ENCODE assay signal across 9 mouse cellular contexts in genomic region chrX:18254767-18255166, GRCm38 (mm10).
DNase-seq lines count a peak whose midpoint lies in the region; ATAC-seq and TF ChIP-seq lines count a peak whose summit lies in the region.
"Had no signal": no experiment of that assay in that cellular context is flagged by ENCODE, and none has a peak within 500 bp of the region (broad histone marks: within the 10 kb centered on the region; RNA-seq: fewer than 3 reads in every experiment).

No protein-coding gene starts in this region.

- no peak for ATAC-seq in liver, embryonic 11.5 days (replicated peaks; ENCODE audit: low FRiP score)
- ATAC-seq in midbrain, embryonic 13.5 days: 0 out of 2 replicates have a peak, but pooled peaks have one; percentile 58
- no peak; the same call in 1 of the 2 replicates for ATAC-seq in erythroid progenitor cell, adult 5-6 weeks (replicated peaks; ENCODE audit: low FRiP score, poor library complexity, severe bottlenecking)

- DNase-seq in liver, adult 2 months (ENCODE audit: extremely low read depth, low read depth, low spot score): peak; percentile 75
- DNase-seq in liver, embryonic 11.5 days (ENCODE audit: low spot score): no peak
- peak; percentile 78 for DNase-seq in NIH3T3 (ENCODE audit: low read depth)
- DNase-seq in cerebellum, postnatal 25 days: peak; percentile 41 to 50
- peak; percentile 58 to 69 for DNase-seq in heart, postnatal 10 days
- peak; percentile 29 for DNase-seq in layer of hippocampus, adult 9-11 months

- no peaks in the 10 kb centered on the region for H3K79me2 ChIP-seq in liver, adult 2 months (ENCODE audit: control insufficient read depth, insufficient read depth, low read length)

- no peak overlapping the region for H3K9ac ChIP-seq in liver, adult 2 months (ENCODE audit: low read depth, low read length)
- no peak overlapping the region for H3K9ac ChIP-seq in liver, embryonic 11.5 days (ENCODE audit: low read depth, low read length)
- no peak overlapping the region for H3K9ac ChIP-seq in midbrain, embryonic 13.5 days (replicated peaks)
- H3K9ac ChIP-seq: embryonic facial prominence, embryonic 15.5 days had no signal

- TF ChIP-seq POLR2A in liver, adult 2 months (IDR thresholded peaks at IDR 0.05; ENCODE audit: extremely low read depth, insufficient read depth, low read length): no peak

- H3K36me3 ChIP-seq in liver, adult 2 months (ENCODE audit: control insufficient read depth, insufficient read depth, low read length): peaks cover 11% of the 10 kb centered on the region; the same call in 1 of the 2 replicates
- H3K36me3 ChIP-seq in liver, embryonic 11.5 days (ENCODE audit: control insufficient read depth, insufficient read depth, low read length): peaks cover 8% of the 10 kb centered on the region; the same call in 1 of the 2 replicates
- peaks cover 22% of the 10 kb centered on the region for H3K36me3 ChIP-seq in midbrain, embryonic 13.5 days

- no peak overlapping the region for H3K4me2 ChIP-seq in liver, embryonic 11.5 days
- no peak overlapping the region for H3K4me2 ChIP-seq in midbrain, embryonic 13.5 days (replicated peaks)
- H3K4me2 ChIP-seq: embryonic facial prominence, embryonic 15.5 days had no signal

- WGBS in liver, adult 2 months: 4% methylated on average over 4 of the region's 4 CpGs
- WGBS in liver, embryonic 11.5 days: 54% methylated on average over 4 of the region's 4 CpGs
- 55% methylated on average over 4 of the region's 4 CpGs for WGBS in midbrain, embryonic 13.5 days

- peak; percentile 9; the same call in 1 of the 2 replicates for TF ChIP-seq CTCF in liver, adult 2 months (IDR thresholded peaks at IDR 0.05; ENCODE audit: low read depth, low read length)

- intact Hi-C loops in heart, postnatal 10 days (cut with DNase I): loop anchor here (2.0 to 10.0 kb wide), 2 partner anchors 92 to 1360 kb away; partner anchors contain the start of gene Kdm6a

- no peaks in the 10 kb centered on the region for H3K9me3 ChIP-seq in liver, embryonic 11.5 days (ENCODE audit: control insufficient read depth, low read length)
- no peaks in the 10 kb centered on the region for H3K9me3 ChIP-seq in midbrain, embryonic 13.5 days
- H3K9me3 ChIP-seq: embryonic facial prominence, embryonic 15.5 days had no signal

- H3K27ac ChIP-seq in liver, adult 2 months (replicated peaks; ENCODE audit: insufficient read depth, low read depth, low read length): no peak overlapping the region
- no peak overlapping the region for H3K27ac ChIP-seq in liver, embryonic 11.5 days (ENCODE audit: low read depth, low read length)
- H3K27ac ChIP-seq in midbrain, embryonic 13.5 days: no peak overlapping the region
- H3K27ac ChIP-seq: embryonic facial prominence, embryonic 15.5 days had no signal

- H3K27me3 ChIP-seq in liver, adult 2 months (ENCODE audit: control insufficient read depth, insufficient read depth, low read length): no peaks in the 10 kb centered on the region
- H3K27me3 ChIP-seq in liver, embryonic 11.5 days (replicated peaks; ENCODE audit: control insufficient read depth, insufficient read depth, low read length): no peaks in the 10 kb centered on the region
- no peaks in the 10 kb centered on the region for H3K27me3 ChIP-seq in midbrain, embryonic 13.5 days
- H3K27me3 ChIP-seq: embryonic facial prominence, embryonic 15.5 days had no signal

- no peak overlapping the region for H3K4me3 ChIP-seq in liver, adult 2 months (ENCODE audit: insufficient read depth, low read depth, low read length)
- no peak overlapping the region for H3K4me3 ChIP-seq in liver, embryonic 11.5 days (ENCODE audit: low read depth, low read length)
- no peak overlapping the region for H3K4me3 ChIP-seq in midbrain, embryonic 13.5 days (replicated peaks)
- H3K4me3 ChIP-seq: embryonic facial prominence, embryonic 15.5 days had no signal

- no peaks in the 10 kb centered on the region for H3K4me1 ChIP-seq in liver, adult 2 months (ENCODE audit: control insufficient read depth, insufficient read depth, low read length)
- no peaks in the 10 kb centered on the region for H3K4me1 ChIP-seq in liver, embryonic 11.5 days (replicated peaks; ENCODE audit: control insufficient read depth, insufficient read depth, low read length)
- no peaks in the 10 kb centered on the region for H3K4me1 ChIP-seq in midbrain, embryonic 13.5 days (replicated peaks)
- H3K4me1 ChIP-seq: embryonic facial prominence, embryonic 15.5 days had no signal
